Mouse (Mus musculus): ENCODE results near the gene Gper1.

- TF ChIP-seq HCFC1 (IDR thresholded peaks at IDR 0.05; ENCODE audit: low read depth, low read length): no peak
- TF ChIP-seq EP300 (IDR thresholded peaks at IDR 0.05; ENCODE audit: low read depth in 1 of 2, low read length in 2 of 2): no peak
- TF ChIP-seq USF2 (IDR thresholded peaks at IDR 0.05; ENCODE audit: borderline replicate concordance in 1 of 2, insufficient read depth in 1 of 2, low read depth in 1 of 2, low read length in 2 of 2): no peak
- no peak for TF ChIP-seq POLR2A (IDR thresholded peaks at IDR 0.05; ENCODE audit: control insufficient read depth in 1 of 2, insufficient read depth in 1 of 2, low read depth in 1 of 2, low read length in 2 of 2, poor library complexity in 1 of 2)
- no peak for TF ChIP-seq ZC3H11A (IDR thresholded peaks at IDR 0.05; ENCODE audit: low read depth, low read length)
- no peak for TF ChIP-seq USF1 (IDR thresholded peaks at IDR 0.05; ENCODE audit: low read depth, low read length)
- TF ChIP-seq UBTF (IDR thresholded peaks at IDR 0.05; ENCODE audit: borderline replicate concordance, insufficient read depth, low read depth, low read length): no peak
- TF ChIP-seq ELF1 (IDR thresholded peaks at IDR 0.05; ENCODE audit: low read depth, low read length): no peak
- no peak for TF ChIP-seq CTCF (IDR thresholded peaks at IDR 0.05 in 2 of 3, conservative IDR thresholded peaks at IDR 0.05 in 1 of 3; ENCODE audit: control insufficient read depth in 1 of 3, insufficient read depth in 1 of 3, low read depth in 2 of 3, low read length in 3 of 3, poor library complexity in 1 of 3, severe bottlenecking in 1 of 3)
- TF ChIP-seq NRF1 (IDR thresholded peaks at IDR 0.05; ENCODE audit: insufficient read depth, low read depth, low read length, poor library complexity, severe bottlenecking): no peak
- TF ChIP-seq SIN3A (IDR thresholded peaks at IDR 0.05; ENCODE audit: low read length): no peak
- no peak for TF ChIP-seq MAZ (IDR thresholded peaks at IDR 0.05; ENCODE audit: low read depth, low read length)
- no peak for TF ChIP-seq NELFE (IDR thresholded peaks at IDR 0.05; ENCODE audit: low read depth, low read length)
Measured at GRCm38 (mm10) chr5:139455166-139455565, 32.2 kb downstream of the Gper1 start.
